Mouse (Mus musculus) gastrocnemius, postnatal 25 days (tissue): ENCODE data around the gene Ppil2. TPM values are rescaled to one million over a fixed set of nuclear protein-coding genes. Genes with fewer than 3 reads are reported as not detected.
A peak's percentile ranks its signal among the peaks of the same experiment; 100 is the strongest.

ENCODE experiments used
- DNase-seq: peaks from one replicate; pipeline ENCODE4 v3.0.0; 2022
- total RNA-seq, 2 experiments: library from RNA; stranded (reverse); gene quantifications; 1 replicate in 1 of 2; 2 replicates in 1 of 2; pipeline ENCODE4 v1.2.3; 2021

Ppil2 gene
- total RNA-seq, 2 experiments from 2014 or later, result 22.6 to 25.1 TPM

- DNase-seq, result no peak
Observed at GRCm38 (mm10) chr16:17102630-17103220, 8.3 kb downstream of the Ppil2 start.

GRCm38 (mm10) chr16:17096938-17097337, 14.1 kb downstream of the Ppil2 start:
- no peak for DNase-seq

- DNase-seq, result no peak
Observed at GRCm38 (mm10) chr16:17088346-17088745, 22.7 kb downstream of the Ppil2 start.

GRCm38 (mm10) chr16:17086669-17087193, 24.3 kb downstream of the Ppil2 start:
- DNase-seq, result no peak

- no peak for DNase-seq
Observed at GRCm38 (mm10) chr16:17086241-17086640, 24.8 kb downstream of the Ppil2 start.

- no peak for DNase-seq
Observed at GRCm38 (mm10) chr16:17085636-17086035, 25.4 kb downstream of the Ppil2 start.

- no peak for DNase-seq
Observed at GRCm38 (mm10) chr16:17082121-17082792, 28.8 kb downstream of the Ppil2 start.

- no peak for DNase-seq
Observed at GRCm38 (mm10) chr16:17078101-17078500, 33.0 kb downstream of the Ppil2 start.

- no peak for DNase-seq
Observed at GRCm38 (mm10) chr16:17076869-17077268, 34.2 kb downstream of the Ppil2 start.

- DNase-seq, result no peak
Observed at GRCm38 (mm10) chr16:17076301-17076700, 34.8 kb downstream of the Ppil2 start.

GRCm38 (mm10) chr16:17073000-17073399, 38.1 kb downstream of the Ppil2 start:
- no peak for DNase-seq

GRCm38 (mm10) chr16:17070716-17071115, 40.3 kb downstream of the Ppil2 start:
- no peak for DNase-seq

GRCm38 (mm10) chr16:17069511-17070443, 41.3 kb downstream of the Ppil2 start, which contains the start of gene Ypel1:
TSS of gene Ypel1 (plus strand) at chr16:17069696.
- DNase-seq, result peak; percentile 85

GRCm38 (mm10) chr16:17067552-17067951, 43.5 kb downstream of the Ppil2 start:
- no peak for DNase-seq

- no peak for DNase-seq
Observed at GRCm38 (mm10) chr16:17062338-17062737, 48.7 kb downstream of the Ppil2 start.

GRCm38 (mm10) chr16:17055584-17055983, 55.5 kb downstream of the Ppil2 start:
- no peak for DNase-seq

- DNase-seq, result no peak
Observed at GRCm38 (mm10) chr16:17053903-17054302, 57.2 kb downstream of the Ppil2 start.

- DNase-seq, result no peak
Observed at GRCm38 (mm10) chr16:17052087-17052486, 59.0 kb downstream of the Ppil2 start.

- DNase-seq, result no peak
Observed at GRCm38 (mm10) chr16:17049886-17050285, 61.2 kb downstream of the Ppil2 start.

GRCm38 (mm10) chr16:17045287-17045686, 65.8 kb downstream of the Ppil2 start:
- no peak for DNase-seq

GRCm38 (mm10) chr16:17044320-17044719, 66.7 kb downstream of the Ppil2 start:
- peak; percentile 38 for DNase-seq

- no peak for DNase-seq
Observed at GRCm38 (mm10) chr16:17041417-17041816, 69.6 kb downstream of the Ppil2 start.

GRCm38 (mm10) chr16:17040716-17041115, 70.3 kb downstream of the Ppil2 start:
- no peak for DNase-seq
